Mouse (Mus musculus): ENCODE measurements around the gene Tbc1d10b.

Tbc1d10b gene

DNA sequence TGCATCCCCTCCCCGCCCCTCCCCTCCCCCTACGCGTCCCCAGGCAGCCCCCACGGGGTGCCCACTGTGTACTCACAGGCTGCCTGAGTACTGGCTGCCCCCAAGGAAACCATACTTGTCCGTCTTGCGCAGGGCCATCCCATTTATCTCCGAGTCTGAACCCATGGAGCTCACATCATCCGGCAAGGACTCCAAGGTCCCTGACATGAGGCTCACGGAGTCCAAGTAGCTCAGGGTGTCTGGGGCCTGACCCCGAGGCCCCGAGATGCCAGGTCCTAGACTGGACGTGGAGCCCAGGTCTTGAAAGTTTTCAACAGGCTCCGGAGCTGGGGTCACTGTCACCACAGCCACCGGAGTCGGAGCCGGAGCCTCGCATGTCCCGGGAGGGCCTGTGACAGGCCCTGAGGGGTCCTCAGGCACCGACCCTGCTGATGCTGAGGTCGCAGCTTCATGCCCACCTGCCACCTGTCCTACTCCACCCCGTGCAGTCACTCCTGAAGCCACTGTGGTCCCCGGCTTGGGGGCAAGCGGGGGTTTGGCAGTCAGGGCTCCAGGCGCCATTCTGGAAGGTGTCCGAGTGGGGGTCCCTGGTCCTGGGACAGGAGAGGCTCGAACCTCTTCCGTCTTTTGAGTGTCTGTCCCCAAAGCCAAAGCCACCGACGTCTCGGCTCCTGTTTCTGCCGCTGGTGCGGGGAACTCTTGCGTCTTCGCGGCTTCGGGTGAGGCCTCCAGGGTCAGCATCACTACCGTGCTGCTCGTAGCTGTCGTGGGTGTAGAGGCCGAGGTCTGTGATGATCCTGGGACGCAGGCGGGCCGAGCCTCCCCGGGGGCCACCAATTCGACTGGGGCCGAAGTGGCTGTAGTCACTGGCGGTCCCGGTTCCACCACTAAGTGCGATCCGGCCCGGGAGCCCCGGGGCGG, 634 bp downstream of the Tbc1d10b start:
- in situ Hi-C loops (cut with MboI; ENCODE audit: low sequenced_read_pairs) = no loop called here

GRCm38 (mm10) chr7:127206606-127207005, 1.7 kb downstream of the Tbc1d10b start:
- in situ Hi-C loops (cut with MboI; ENCODE audit: low sequenced_read_pairs) = no loop called here

DNA sequence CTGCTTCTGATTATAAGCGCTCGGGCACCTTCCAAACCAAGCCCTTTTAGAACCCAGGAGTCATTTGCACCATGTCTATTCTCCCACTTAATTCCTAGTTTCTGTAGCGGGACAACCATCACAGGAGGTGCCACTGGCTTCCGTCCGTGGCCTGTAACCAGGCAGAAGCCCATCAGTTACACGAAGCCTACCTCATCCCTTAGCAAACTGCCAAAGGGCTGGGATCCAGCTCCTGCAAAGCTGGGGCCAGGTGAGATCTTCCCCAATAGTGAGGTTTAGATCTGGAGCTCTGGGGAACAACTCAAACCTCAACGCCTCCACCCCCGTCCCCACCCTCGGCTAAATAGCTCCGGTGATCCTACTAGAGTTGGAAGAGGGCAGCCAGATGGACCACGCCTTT, 11.8 kb downstream of the Tbc1d10b start:
- in situ Hi-C loops (cut with MboI; ENCODE audit: low sequenced_read_pairs) = no loop called here

DNA sequence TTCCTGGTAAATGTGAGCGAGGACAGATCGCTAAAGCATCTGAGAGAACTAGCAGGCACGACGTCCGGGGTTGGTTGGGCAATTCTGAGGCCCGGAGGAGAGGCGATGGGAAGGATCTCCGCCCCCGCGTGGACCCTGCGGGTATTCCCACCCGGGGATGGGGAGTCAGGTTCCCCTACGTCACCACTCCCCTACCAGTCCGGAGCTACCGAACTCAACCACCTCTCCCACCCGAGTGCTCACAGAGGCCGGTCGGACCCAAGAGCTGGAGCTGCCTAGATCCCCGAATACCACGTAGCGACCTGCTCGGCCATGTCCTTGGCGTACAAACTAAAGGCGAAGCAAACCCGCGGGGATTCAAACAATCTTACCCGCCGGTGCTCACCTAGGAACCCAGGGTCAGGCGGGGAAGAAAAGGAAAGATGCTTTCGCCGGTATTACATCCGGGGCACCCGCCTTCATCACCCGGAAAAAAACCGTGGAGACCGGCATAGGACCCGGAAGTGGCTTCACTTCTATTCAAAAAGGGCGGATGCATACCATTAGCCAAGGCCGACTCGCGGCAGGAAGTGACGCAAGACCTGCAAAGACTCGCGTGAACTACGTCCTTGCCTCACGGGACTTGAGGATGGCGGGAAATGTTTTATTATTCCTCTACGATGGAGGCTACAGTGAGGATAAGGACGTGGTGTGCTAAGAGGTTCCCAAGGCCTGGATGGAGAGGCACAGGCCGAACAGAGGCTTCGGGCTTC, 12.5 kb downstream of the Tbc1d10b start, which contains the start of gene Cd2bp2:
TSS of gene Cd2bp2 (minus strand) at position 507 of the 752 bp plus-strand sequence.
- in situ Hi-C loops (cut with MboI; ENCODE audit: low sequenced_read_pairs) = no loop called here

DNA sequence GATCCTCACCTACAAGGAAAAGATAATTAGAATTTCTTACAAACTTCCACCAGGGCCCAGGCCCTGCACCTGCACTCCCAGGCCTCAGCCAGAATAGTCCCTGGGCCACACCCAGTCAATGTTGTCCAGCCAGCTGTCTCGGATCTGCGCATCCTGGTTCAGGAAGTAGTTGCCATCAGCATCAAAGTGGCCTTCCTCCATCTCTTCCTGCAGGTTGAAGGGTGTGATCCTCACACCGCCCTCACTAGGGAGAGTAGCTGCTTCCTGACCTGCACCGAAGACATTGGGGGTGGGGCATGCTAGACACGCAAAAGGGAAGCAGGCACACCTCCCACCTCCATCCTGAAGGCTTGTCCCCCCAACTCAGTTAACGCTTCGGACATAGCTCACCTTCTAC, 13.6 kb downstream of the Tbc1d10b start:
- in situ Hi-C loops (cut with MboI; ENCODE audit: low sequenced_read_pairs) = no loop called here

DNA sequence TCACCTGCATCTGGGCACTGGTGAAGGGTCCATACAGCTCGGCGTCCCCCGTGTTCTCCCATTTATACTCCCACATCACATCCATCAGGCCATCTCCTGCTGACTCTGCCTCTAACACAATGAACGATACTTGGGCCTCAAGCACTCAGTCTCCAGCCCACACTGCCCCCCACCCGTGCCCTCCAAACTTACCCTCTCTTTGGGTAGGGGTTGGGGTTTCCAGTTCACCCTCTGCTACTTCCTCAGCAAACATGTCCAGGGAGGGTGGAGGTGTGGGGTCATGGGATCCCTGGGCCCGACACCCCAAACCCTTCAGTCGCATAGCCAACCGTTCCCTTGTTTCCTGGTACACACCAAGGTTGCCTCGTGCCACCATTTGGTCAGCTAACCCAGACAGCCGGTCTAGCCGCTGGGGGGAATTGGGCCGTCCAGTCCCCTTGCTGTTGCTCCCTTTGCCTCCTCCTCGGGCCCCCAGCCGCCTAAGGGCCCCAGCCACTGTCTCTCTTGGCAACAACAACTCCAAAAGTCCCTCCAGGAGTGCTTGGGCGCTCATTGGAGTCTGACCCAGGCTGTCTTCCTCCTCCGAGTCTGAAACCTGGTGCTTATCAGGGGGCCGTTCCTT, 14.1 kb downstream of the Tbc1d10b start:
- in situ Hi-C loops (cut with MboI; ENCODE audit: low sequenced_read_pairs) = no loop called here

DNA sequence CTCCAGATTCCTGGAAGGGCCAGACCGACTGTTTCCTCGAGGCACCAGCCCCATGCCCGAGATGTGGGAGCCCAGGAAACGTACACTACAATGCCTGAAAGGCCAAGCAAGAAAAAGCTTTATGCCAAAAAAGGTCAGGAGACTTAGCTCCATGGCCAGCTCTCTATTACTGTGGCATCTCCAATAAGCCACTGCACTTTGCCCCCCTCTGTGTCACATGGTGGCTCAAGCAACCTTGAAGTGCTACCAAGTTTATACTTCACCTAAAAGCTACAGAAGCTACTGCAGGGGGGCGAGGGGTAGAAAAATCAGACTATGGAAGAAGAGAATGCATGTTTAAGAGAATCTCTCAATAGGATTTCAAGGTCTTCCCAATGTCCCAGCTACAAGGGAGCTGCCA, 15.3 kb downstream of the Tbc1d10b start:
- in situ Hi-C loops (cut with MboI; ENCODE audit: low sequenced_read_pairs) = no loop called here

GRCm38 (mm10) chr7:127190672-127191071, 17.6 kb downstream of the Tbc1d10b start:
- in situ Hi-C loops (cut with MboI; ENCODE audit: low sequenced_read_pairs) = no loop called here

- in situ Hi-C loops (cut with MboI; ENCODE audit: low sequenced_read_pairs) = loop anchor here (5.0 to 10.0 kb wide), 2 partner anchors 61 to 494 kb away; partner anchors contain the start of genes Bola2 and Slx1b
These were observed 19.7 kb downstream of the Tbc1d10b start for GRCm38 (mm10) chr7:127188305-127189276.

DNA sequence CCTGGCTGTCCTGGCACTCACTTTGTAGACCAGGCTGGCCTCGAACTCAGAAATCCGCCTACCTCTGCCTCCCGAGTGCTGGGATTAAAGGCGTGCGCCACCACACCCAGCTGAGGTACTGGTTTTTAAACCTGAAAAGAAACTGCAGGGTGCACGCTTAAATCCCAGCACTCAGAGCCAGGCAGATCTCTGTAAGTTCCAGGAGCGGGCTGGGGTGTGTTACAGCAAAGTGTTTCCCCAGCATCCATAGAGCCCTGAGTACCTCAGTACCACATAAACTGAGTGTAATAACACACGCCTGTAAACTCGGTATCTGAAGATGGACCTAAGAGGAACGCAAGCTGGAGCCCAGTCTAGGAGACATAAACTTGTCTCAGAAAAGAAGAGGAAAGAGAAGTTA, 20.9 kb downstream of the Tbc1d10b start:
- in situ Hi-C loops (cut with MboI; ENCODE audit: low sequenced_read_pairs) = loop anchor here (5.0 to 10.0 kb wide), 2 partner anchors 60 to 493 kb away; partner anchors contain the start of genes Bola2 and Slx1b

DNA sequence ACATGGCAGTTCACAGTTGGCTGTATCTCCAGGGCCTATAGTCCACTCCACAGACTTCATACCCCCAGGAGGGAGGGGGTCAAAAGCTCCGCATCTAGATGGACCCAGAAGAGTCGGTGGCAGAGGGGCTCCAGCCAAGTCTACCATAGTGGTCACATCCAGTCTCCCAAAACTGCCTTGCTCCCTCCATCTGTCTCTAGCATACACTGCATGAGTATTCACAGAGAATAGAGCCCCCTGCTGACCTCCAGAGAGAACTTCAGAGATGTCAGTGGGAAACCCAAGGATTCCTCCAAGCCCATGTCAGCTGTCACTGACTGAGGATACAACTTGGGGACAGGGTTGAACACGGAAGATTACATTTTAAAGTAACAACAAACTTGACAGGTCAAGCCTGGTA, 22.7 kb downstream of the Tbc1d10b start:
- in situ Hi-C loops (cut with MboI; ENCODE audit: low sequenced_read_pairs) = loop anchor here (5.0 to 10.0 kb wide), 2 partner anchors 58 to 491 kb away; partner anchors contain the start of genes Bola2 and Slx1b

- in situ Hi-C loops (cut with MboI; ENCODE audit: low sequenced_read_pairs) = loop anchor here (5.0 to 10.0 kb wide), 2 partner anchors 57 to 490 kb away; partner anchors contain the start of genes Bola2 and Slx1b
These were observed 23.5 kb downstream of the Tbc1d10b start for GRCm38 (mm10) chr7:127184720-127185119.

- in situ Hi-C loops (cut with MboI; ENCODE audit: low sequenced_read_pairs) = loop anchor here (10.0 kb wide), 1 partner anchor 489 kb away; the partner anchor contains the start of genes Bola2 and Slx1b
These were observed 24.4 kb downstream of the Tbc1d10b start for GRCm38 (mm10) chr7:127183828-127184227.

DNA sequence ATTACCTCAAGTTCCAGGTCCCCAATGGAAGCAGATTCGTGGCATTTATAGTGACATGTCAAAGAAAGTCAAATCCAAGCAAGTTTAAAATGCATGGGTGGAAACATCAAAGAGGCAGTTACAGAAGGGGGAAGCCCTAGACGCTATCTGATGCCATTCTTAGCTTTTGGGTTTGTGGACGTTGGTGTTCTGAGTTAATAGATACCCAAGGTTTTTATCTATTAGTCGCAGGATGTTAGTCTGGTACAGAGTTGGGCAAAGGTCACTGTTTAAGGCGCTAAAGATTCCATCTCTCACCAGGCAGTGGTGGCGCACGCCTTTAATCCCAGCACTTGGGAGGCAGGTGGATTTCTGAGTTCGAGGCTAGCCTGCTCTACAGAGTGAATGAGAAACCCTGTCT, 24.9 kb downstream of the Tbc1d10b start:
- in situ Hi-C loops (cut with MboI; ENCODE audit: low sequenced_read_pairs) = loop anchor here (10.0 kb wide), 1 partner anchor 489 kb away; the partner anchor contains the start of genes Bola2 and Slx1b

DNA sequence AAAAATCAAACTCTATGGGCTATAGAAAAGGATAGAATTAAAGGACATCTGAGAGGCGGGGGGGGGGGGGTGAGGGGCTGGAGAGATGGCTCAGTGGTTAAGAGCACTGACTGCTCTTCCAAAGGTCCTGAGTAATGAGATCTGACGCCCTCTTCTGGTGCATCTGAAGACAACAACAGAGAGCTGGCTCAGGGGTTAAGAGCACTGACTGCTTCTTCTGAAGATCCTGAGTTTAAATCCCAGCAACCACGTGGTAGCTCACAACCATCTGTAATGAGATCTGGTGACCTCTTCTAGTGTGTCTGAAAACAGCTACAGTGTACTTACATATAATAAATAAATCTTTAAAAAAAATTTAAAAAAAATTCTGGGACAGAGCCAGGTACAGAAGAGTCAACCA, 26.5 kb downstream of the Tbc1d10b start:
- in situ Hi-C loops (cut with MboI; ENCODE audit: low sequenced_read_pairs) = loop anchor here (10.0 kb wide), 1 partner anchor 487 kb away; the partner anchor contains the start of genes Bola2 and Slx1b

DNA sequence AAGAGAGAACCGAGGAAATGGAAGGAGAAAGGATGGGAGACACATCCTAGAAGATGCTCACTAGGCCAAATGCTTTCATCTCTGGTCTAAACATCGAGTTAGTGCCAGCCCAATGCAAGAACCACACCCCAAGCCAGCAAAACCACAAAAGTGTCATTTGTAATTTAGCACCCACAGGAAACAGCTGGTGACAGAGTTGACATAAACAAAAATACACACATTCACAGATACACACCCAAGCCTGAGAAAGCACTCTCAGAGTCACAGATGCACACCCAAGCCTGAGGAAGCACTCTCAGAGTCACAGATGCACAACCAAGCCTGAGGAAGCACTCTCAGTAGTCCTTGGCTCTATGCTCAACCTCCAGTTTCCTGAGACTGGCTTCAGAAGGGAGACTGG, 27.5 kb downstream of the Tbc1d10b start:
- in situ Hi-C loops (cut with MboI; ENCODE audit: low sequenced_read_pairs) = loop anchor here (10.0 kb wide), 1 partner anchor 486 kb away; the partner anchor contains the start of genes Bola2 and Slx1b

- in situ Hi-C loops (cut with MboI; ENCODE audit: low sequenced_read_pairs) = no loop called here
These were observed 31.3 kb downstream of the Tbc1d10b start for GRCm38 (mm10) chr7:127176937-127177336.

GRCm38 (mm10) chr7:127166501-127166900, 41.8 kb downstream of the Tbc1d10b start:
- in situ Hi-C loops (cut with MboI; ENCODE audit: low sequenced_read_pairs) = no loop called here
